Mouse (Mus musculus): ENCODE data around the gene Rabgap1l. TPM values are rescaled to one million over a fixed set of nuclear protein-coding genes. Genes with fewer than 3 reads are reported as not detected.
A peak's percentile ranks its signal among the peaks of the same experiment; 100 is the strongest.

The Rabgap1l gene
- polyA plus RNA-seq, 1 experiment from 2014 or later = 31.4 TPM

DNA sequence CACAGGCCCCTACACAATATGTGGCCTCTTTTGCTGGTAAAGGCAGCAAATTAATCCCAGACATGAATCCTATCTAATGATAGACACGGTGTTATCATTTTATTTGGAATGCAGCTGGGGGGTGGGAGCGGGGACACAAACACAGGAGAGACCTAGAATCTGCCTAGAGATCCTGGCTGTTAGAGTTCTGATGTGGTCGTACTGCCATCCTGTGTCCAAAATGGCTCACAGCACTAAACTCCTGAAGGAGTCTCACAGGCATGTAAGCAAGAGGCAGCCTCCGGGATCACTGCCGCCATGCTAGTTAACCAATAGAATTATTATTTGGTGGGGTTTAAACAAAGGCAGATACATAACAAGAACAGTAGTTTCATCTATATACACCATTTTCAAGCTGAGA lies 608.5 kb downstream of the Rabgap1l start:
- WGBS = 16% methylated on average over 5 of the region's 5 CpGs
- TF ChIP-seq CTCF (IDR thresholded peaks at IDR 0.05) (peak; percentile 85), EP300 (IDR thresholded peaks at IDR 0.05) (no peak)
- no peak overlapping the region for H3K9ac ChIP-seq (replicated peaks; ENCODE audit: low read depth)
- ATAC-seq = peak; percentile 68
- peak; percentile 71 for DNase-seq (ENCODE audit: low spot score)
- no peaks in the 10 kb centered on the region for H3K9me3 ChIP-seq (ENCODE audit: low read length)
- H3K27me3 ChIP-seq (replicated peaks; ENCODE audit: insufficient read depth, low read length) = no peaks in the 10 kb centered on the region
- no peaks in the 10 kb centered on the region for H3K36me3 ChIP-seq (ENCODE audit: insufficient read depth, low read length)
- H3K4me2 ChIP-seq (replicated peaks; ENCODE audit: low read depth, low read length) = no peak overlapping the region
- H3K27ac ChIP-seq (ENCODE audit: low read length) = no peak overlapping the region
- H3K4me3 ChIP-seq (ENCODE audit: low read depth, low read length) = no peak overlapping the region
- H3K4me1 ChIP-seq (ENCODE audit: insufficient read depth, low read depth, low read length) = no peaks in the 10 kb centered on the region

GRCm38 (mm10) chr1:160181216-160181615 lies 611.8 kb downstream of the Rabgap1l start:
- H3K4me1 ChIP-seq (ENCODE audit: insufficient read depth, low read depth, low read length) = no peaks in the 10 kb centered on the region
- no peak overlapping the region for H3K9ac ChIP-seq (replicated peaks; ENCODE audit: low read depth)
- WGBS = 54% methylated on average over 4 of the region's 4 CpGs
- H3K27ac ChIP-seq (ENCODE audit: low read length) = no peak overlapping the region
- H3K4me2 ChIP-seq (replicated peaks; ENCODE audit: low read depth, low read length) = no peak overlapping the region
- H3K36me3 ChIP-seq (ENCODE audit: insufficient read depth, low read length) = no peaks in the 10 kb centered on the region
- TF ChIP-seq CTCF (IDR thresholded peaks at IDR 0.05) (no peak), EP300 (IDR thresholded peaks at IDR 0.05) (no peak)
- no peaks in the 10 kb centered on the region for H3K9me3 ChIP-seq (ENCODE audit: low read length)
- DNase-seq (ENCODE audit: low spot score) (no peak), ATAC-seq (no peak)
- no peaks in the 10 kb centered on the region for H3K27me3 ChIP-seq (replicated peaks; ENCODE audit: insufficient read depth, low read length)
- H3K4me3 ChIP-seq (ENCODE audit: low read depth, low read length) = no peak overlapping the region

- Histone ChIP-seq H3K9me3 (ENCODE audit: low read length) (no peaks in the 10 kb centered on the region), H3K9ac (replicated peaks; ENCODE audit: low read depth) (no peak overlapping the region), H3K36me3 (ENCODE audit: insufficient read depth, low read length) (no peaks in the 10 kb centered on the region), H3K27me3 (replicated peaks; ENCODE audit: insufficient read depth, low read length) (no peaks in the 10 kb centered on the region), H3K4me2 (replicated peaks; ENCODE audit: low read depth, low read length) (no peak overlapping the region), H3K4me1 (ENCODE audit: insufficient read depth, low read depth, low read length) (no peaks in the 10 kb centered on the region), H3K4me3 (ENCODE audit: low read depth, low read length) (no peak overlapping the region), H3K27ac (ENCODE audit: low read length) (no peak overlapping the region)
- TF ChIP-seq EP300 (IDR thresholded peaks at IDR 0.05) (no peak), CTCF (IDR thresholded peaks at IDR 0.05) (no peak)
- DNase-seq (ENCODE audit: low spot score) (no peak), ATAC-seq (no peak)
- WGBS = 72% methylated on average over 8 of the region's 8 CpGs
Observed at GRCm38 (mm10) chr1:160176903-160177302, 616.1 kb downstream of the Rabgap1l start.

MicroRNAs encoded within 50 kb of the gene (microRNA counts, 519-probe panel; counts per million panel counts)
- not detected for microRNA mmu-miR-1927

Small RNAs within 50 kb of the gene (microRNA-seq; reads per million reads assigned to microRNA genes)
- 2.7 reads per million, percentile 5 among the genes with 10 or more reads in this experiment for gene Mir1927

Other genes with a start within 250 kb of the Rabgap1l start
- gene Rc3h1, start 113.2 kb upstream of the Rabgap1l start, polyA plus RNA-seq (2015; fragmentation: Nextera tagmentation; extraction: Ambion mirVana) = 6.9 and 8.2 TPM in 2 replicates
- 1.7 and 2.3 TPM in 2 replicates for gene Serpinc1, start 185.4 kb upstream of the Rabgap1l start, polyA plus RNA-seq (2015; fragmentation: Nextera tagmentation; extraction: Ambion mirVana)
- gene Zbtb37, start 241.6 kb upstream of the Rabgap1l start, polyA plus RNA-seq (2015; fragmentation: Nextera tagmentation; extraction: Ambion mirVana) = 4.5 and 6.4 TPM in 2 replicates